Mouse (Mus musculus) kidney, embryonic 15.5 days (tissue): ENCODE data around the gene Apela. TPM values are rescaled to one million over a fixed set of nuclear protein-coding genes. Genes with fewer than 3 reads are reported as not detected.

ENCODE experiments used
- ATAC-seq: fragments of 200-750 bp; cut with Nextera tagmentation; replicated peaks from 2 replicates; pipeline ENCODE4 v1.8.0; 2017; ENCODE audit warnings: moderate TSS enrichment; ENCODE audit not compliant: low FRiP score
- H3K27ac ChIP-seq: fragments of 300-500 bp; sonication (generic); 2 replicates; pipeline ENCODE4 v1.5.1; 2015; ENCODE audit warnings: mild to moderate bottlenecking, inconsistent platforms
- H3K27me3 ChIP-seq: fragments of 300-500 bp; sonication (generic); 2 replicates; pipeline ENCODE4 v1.6.1; 2015; ENCODE audit warnings: inconsistent platforms
- H3K36me3 ChIP-seq: fragments of 300-500 bp; sonication (generic); 2 replicates; pipeline ENCODE4 v1.6.1; 2015; ENCODE audit warnings: inconsistent platforms
- H3K4me1 ChIP-seq: fragments of 300-500 bp; sonication (generic); 2 replicates; pipeline ENCODE4 v1.6.1; 2015; ENCODE audit warnings: inconsistent platforms
- H3K4me2 ChIP-seq: fragments of 300-500 bp; sonication (generic); 2 replicates; pipeline ENCODE4 v1.6.1; 2015; ENCODE audit warnings: moderate library complexity, mild to moderate bottlenecking, inconsistent platforms
- H3K4me3 ChIP-seq: fragments of 300-500 bp; sonication (generic); replicated peaks from 2 replicates; pipeline ENCODE4 v1.5.1; 2015; ENCODE audit warnings: mild to moderate bottlenecking, inconsistent platforms
- H3K9ac ChIP-seq: fragments of 300-500 bp; sonication (generic); 2 replicates; pipeline ENCODE4 v1.6.1; 2015; ENCODE audit warnings: mild to moderate bottlenecking, inconsistent platforms
- H3K9me3 ChIP-seq: fragments of 300-500 bp; sonication (generic); replicated peaks from 2 replicates; pipeline ENCODE4 v1.6.1; 2016; ENCODE audit warnings: inconsistent platforms
- WGBS: fragments of 180-500 bp; shearing (Covaris S2); methylation state at CpG from one replicate; pipeline ENCODE4 v1.1.7; 2015; ENCODE audit warnings: mixed read lengths; 5-methylcytosine and 5-hydroxymethylcytosine counted together
- polyA plus RNA-seq: library from polyadenylated mRNA; unstranded; fragments of >200 nt; fragmentation: Nextera tagmentation; extraction: Ambion mirVana; gene quantifications from 2 replicates; pipeline ENCODE4 v1.2.1, GENCODE M21; 2015

The Apela gene
- polyA plus RNA-seq: 10.3 and 14.9 TPM in 2 replicates

- Histone ChIP-seq H3K4me3 (peak within 1 kb of the TSS; percentile 38), H3K27me3 (no peaks in the 10 kb centered on the region), H3K27ac (peak within 1 kb of the TSS; percentile 78), H3K36me3 (no peaks in the 10 kb centered on the region), H3K9ac (no peak within 1 kb of the TSS), H3K4me1 (peaks cover 29% of the 10 kb centered on the region), H3K9me3 (no peaks in the 10 kb centered on the region), H3K4me2 (peak within 1 kb of the TSS; percentile 65)
- ATAC-seq: peak; percentile 93
- 0% methylated on average over 8 of the region's 8 CpGs for WGBS
These were observed at the start of gene Apela for GRCm38 (mm10) chr8:65037117-65037533. TSS of gene Apela (minus strand) at chr8:65037336.

GRCm38 (mm10) chr8:65085680-65086079 is 48.5 kb upstream of the Apela start:
- Histone ChIP-seq H3K4me1 (0 out of 2 replicates have a peak, but pooled peaks cover 8% of the 10 kb centered on the region), H3K4me3 (no peak overlapping the region), H3K27me3 (no peaks in the 10 kb centered on the region), H3K36me3 (no peaks in the 10 kb centered on the region), H3K9me3 (no peaks in the 10 kb centered on the region), H3K27ac (no peak overlapping the region), H3K4me2 (no peak overlapping the region), H3K9ac (no peak overlapping the region)
- ATAC-seq: no peak
- WGBS: 79% methylated on average over 2 of the region's 2 CpGs

GRCm38 (mm10) chr8:65080731-65081130 is 43.6 kb upstream of the Apela start:
- Histone ChIP-seq H3K9me3 (no peaks in the 10 kb centered on the region), H3K4me1 (no peaks in the 10 kb centered on the region), H3K27me3 (no peaks in the 10 kb centered on the region), H3K4me3 (no peak overlapping the region), H3K36me3 (no peaks in the 10 kb centered on the region), H3K27ac (no peak overlapping the region), H3K4me2 (no peak overlapping the region), H3K9ac (no peak overlapping the region)
- ATAC-seq: no peak
- WGBS: 72% methylated on average over 9 of the region's 9 CpGs

- Histone ChIP-seq H3K9me3 (no peaks in the 10 kb centered on the region), H3K27me3 (no peaks in the 10 kb centered on the region), H3K9ac (no peak within 1 kb of the TSS), H3K36me3 (no peaks in the 10 kb centered on the region), H3K4me1 (0 out of 2 replicates have a peak, but pooled peaks cover 3% of the 10 kb centered on the region), H3K4me2 (no peak within 1 kb of the TSS), H3K4me3 (no peak within 1 kb of the TSS), H3K27ac (no peak within 1 kb of the TSS)
- WGBS: 81% methylated on average over 2 of the region's 2 CpGs
- ATAC-seq: no peak
These were observed 37.6 kb upstream of the Apela start, which contains the start of gene Gm10663 for GRCm38 (mm10) chr8:65074733-65075132. TSS of gene Gm10663 (plus strand) at chr8:65075033.

- ATAC-seq: no peak
- no peak overlapping the region for H3K4me3 ChIP-seq
These were observed 33.9 kb upstream of the Apela start for GRCm38 (mm10) chr8:65070996-65071395.

GRCm38 (mm10) chr8:65068473-65068819 is 31.3 kb upstream of the Apela start:
- Histone ChIP-seq H3K9ac (no peak overlapping the region), H3K9me3 (no peaks in the 10 kb centered on the region), H3K4me1 (0 out of 2 replicates have a peak, but pooled peaks cover 3% of the 10 kb centered on the region), H3K4me3 (no peak overlapping the region), H3K27ac (no peak overlapping the region), H3K36me3 (no peaks in the 10 kb centered on the region), H3K27me3 (no peaks in the 10 kb centered on the region), H3K4me2 (no peak overlapping the region)
- ATAC-seq: no peak
- 82% methylated on average over 4 of the region's 4 CpGs for WGBS

More at GRCm38 (mm10) chr8:65070996-65071395, 33.9 kb upstream of the Apela start:
- H3K4me1 ChIP-seq: 0 out of 2 replicates have a peak, but pooled peaks cover 3% of the 10 kb centered on the region
- no peak overlapping the region for H3K27ac ChIP-seq
- H3K27me3 ChIP-seq: no peaks in the 10 kb centered on the region
- H3K9me3 ChIP-seq: no peaks in the 10 kb centered on the region
- no peak overlapping the region for H3K4me2 ChIP-seq
- H3K36me3 ChIP-seq: no peaks in the 10 kb centered on the region
- 46% methylated on average over 4 of the region's 4 CpGs for WGBS
- H3K9ac ChIP-seq: no peak overlapping the region

- H3K4me1 ChIP-seq: 0 out of 2 replicates have a peak, but pooled peaks cover 3% of the 10 kb centered on the region
- H3K4me3 ChIP-seq: no peak overlapping the region
- H3K9me3 ChIP-seq: no peaks in the 10 kb centered on the region
- no peak for ATAC-seq
- no peaks in the 10 kb centered on the region for H3K27me3 ChIP-seq
- no peaks in the 10 kb centered on the region for H3K36me3 ChIP-seq
- 28% methylated on average over 10 of the region's 10 CpGs for WGBS
- no peak overlapping the region for H3K9ac ChIP-seq
- no peak overlapping the region for H3K4me2 ChIP-seq
- H3K27ac ChIP-seq: no peak overlapping the region
These were observed 30.7 kb upstream of the Apela start for GRCm38 (mm10) chr8:65067694-65068472.

- Histone ChIP-seq H3K27me3 (no peaks in the 10 kb centered on the region), H3K4me1 (0 out of 2 replicates have a peak, but pooled peaks cover 3% of the 10 kb centered on the region), H3K4me3 (no peak overlapping the region), H3K36me3 (no peaks in the 10 kb centered on the region), H3K9me3 (no peaks in the 10 kb centered on the region), H3K27ac (no peak overlapping the region), H3K4me2 (no peak overlapping the region), H3K9ac (no peak overlapping the region)
- WGBS: 87% methylated on average over 4 of the region's 4 CpGs
- ATAC-seq: no peak
These were observed 29.9 kb upstream of the Apela start for GRCm38 (mm10) chr8:65067031-65067430.

GRCm38 (mm10) chr8:65065622-65066021 is 28.5 kb upstream of the Apela start:
- Histone ChIP-seq H3K36me3 (no peaks in the 10 kb centered on the region), H3K27ac (no peak overlapping the region), H3K4me1 (no peaks in the 10 kb centered on the region), H3K9ac (no peak overlapping the region), H3K4me2 (no peak overlapping the region), H3K4me3 (no peak overlapping the region), H3K27me3 (no peaks in the 10 kb centered on the region), H3K9me3 (no peaks in the 10 kb centered on the region)
- no peak for ATAC-seq
- 94% methylated on average over 3 of the region's 3 CpGs for WGBS

GRCm38 (mm10) chr8:65064071-65064470 is 26.9 kb upstream of the Apela start:
- no peak overlapping the region for H3K4me3 ChIP-seq
- H3K27me3 ChIP-seq: no peaks in the 10 kb centered on the region
- WGBS: 39% methylated on average over 2 of the region's 2 CpGs
- ATAC-seq: no peak
- H3K27ac ChIP-seq: no peak overlapping the region
- no peaks in the 10 kb centered on the region for H3K9me3 ChIP-seq
- H3K9ac ChIP-seq: no peak overlapping the region
- H3K4me2 ChIP-seq: no peak overlapping the region
- H3K4me1 ChIP-seq: no peaks in the 10 kb centered on the region
- H3K36me3 ChIP-seq: no peaks in the 10 kb centered on the region

- Histone ChIP-seq H3K4me2 (no peak overlapping the region), H3K9me3 (no peaks in the 10 kb centered on the region)
- 74% methylated on average over 4 of the region's 4 CpGs for WGBS
These were observed 25.1 kb upstream of the Apela start for GRCm38 (mm10) chr8:65062195-65062594.

GRCm38 (mm10) chr8:65056722-65057121 is 19.6 kb upstream of the Apela start:
- H3K27me3 ChIP-seq: no peaks in the 10 kb centered on the region
- H3K27ac ChIP-seq: no peak overlapping the region
- H3K36me3 ChIP-seq: no peaks in the 10 kb centered on the region
- H3K9me3 ChIP-seq: no peaks in the 10 kb centered on the region
- WGBS: 93% methylated on average over 4 of the region's 4 CpGs
- H3K9ac ChIP-seq: no peak overlapping the region
- 0 out of 2 replicates have a peak, but pooled peaks cover 11% of the 10 kb centered on the region for H3K4me1 ChIP-seq
- no peak for ATAC-seq
- H3K4me2 ChIP-seq: no peak overlapping the region
- no peak overlapping the region for H3K4me3 ChIP-seq

More at GRCm38 (mm10) chr8:65062195-65062594, 25.1 kb upstream of the Apela start:
- H3K9ac ChIP-seq: no peak overlapping the region
- H3K36me3 ChIP-seq: no peaks in the 10 kb centered on the region
- H3K4me3 ChIP-seq: no peak overlapping the region
- H3K27ac ChIP-seq: no peak overlapping the region
- no peaks in the 10 kb centered on the region for H3K4me1 ChIP-seq
- no peaks in the 10 kb centered on the region for H3K27me3 ChIP-seq
- ATAC-seq: no peak
